Mouse (Mus musculus) G1E (cell line): ENCODE measurements at regions not wholly inside any gene's neighbourhood (a gene's known extent, or its start where the extent isn't known, plus 50 kb on each side); places are given as distances from the start of the nearest gene placed in this dataset.

Experiments
- CTCF ChIP-seq: IDR thresholded peaks from 2 replicates; pipeline ENCODE4 v1.5.1; 2012; ENCODE audit warnings: low read depth, low read length, inconsistent platforms, mixed read lengths
- GATA1 ChIP-seq: IDR thresholded peaks from 2 replicates; pipeline ENCODE4 v1.6.1; 2012; ENCODE audit warnings: borderline replicate concordance, low read length, inconsistent platforms, mixed read lengths
- GATA2 ChIP-seq: IDR thresholded peaks from 2 replicates; pipeline ENCODE4 v1.6.1; 2012; ENCODE audit warnings: low read depth, low read length, inconsistent platforms, borderline replicate concordance
- POLR2AphosphoS5 ChIP-seq: IDR thresholded peaks from 2 replicates; pipeline ENCODE4 v1.6.1; 2012; ENCODE audit warnings: low read depth, low read length, inconsistent platforms; ENCODE audit not compliant: insufficient replicate concordance
- TAL1 ChIP-seq: conservative IDR thresholded peaks from 2 replicates; pipeline ENCODE4 v1.6.1; 2012; ENCODE audit warnings: low read depth, low read length, inconsistent platforms, mixed read lengths

GRCm38 (mm10) chr8:24333705-24334104 lies 391.9 kb downstream of the Adam3 start:
- TF ChIP-seq CTCF = no peak
- TF ChIP-seq POLR2AphosphoS5 = no peak
- TF ChIP-seq TAL1 = no peak
- no peak for TF ChIP-seq GATA1
- no peak for TF ChIP-seq GATA2
